33 mouse cellular contexts compared by ENCODE assay signal in the genomic region with DNA sequence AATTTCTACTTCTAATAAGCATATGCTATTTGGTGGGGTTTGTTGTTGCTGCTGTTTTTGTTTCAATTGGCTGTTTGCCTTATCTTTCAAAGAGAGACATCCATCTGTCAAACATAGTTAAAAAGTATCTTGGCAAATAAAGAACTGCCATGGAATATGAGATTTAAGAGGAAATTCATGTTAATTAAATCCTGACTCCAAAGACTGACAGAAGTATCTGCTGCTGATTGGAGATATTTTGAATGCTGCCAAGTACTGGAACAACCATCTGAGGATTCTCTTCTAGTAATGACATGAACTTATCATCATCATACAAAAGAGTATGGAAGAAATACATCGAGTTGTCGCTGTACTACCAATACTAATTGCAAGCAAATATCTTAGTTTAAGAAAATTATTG.
"Had no signal": no experiment of that assay in that cellular context is flagged by ENCODE, and none has a peak within 500 bp of the region (broad histone marks: within the 10 kb centered on the region; RNA-seq: fewer than 3 reads in every experiment).

No protein-coding gene starts in this region.

- ATAC-seq: hindbrain, embryonic 16.5 days; hindbrain, postnatal 0 days; inflammation-experienced regulatory T-cells, adult 6 months; intestine, embryonic 15.5 days; intestine, embryonic 16.5 days; intestine, postnatal 0 days had no signal

- H3K36me3 ChIP-seq: heart, embryonic 12.5 days; heart, embryonic 13.5 days; heart, embryonic 15.5 days; hindbrain, embryonic 10.5 days; hindbrain, embryonic 12.5 days; hindbrain, embryonic 13.5 days; hindbrain, embryonic 15.5 days; intestine, embryonic 15.5 days; kidney, embryonic 15.5 days had no signal

- H3K4me2 ChIP-seq: heart, embryonic 12.5 days; heart, embryonic 13.5 days; heart, embryonic 15.5 days; hindbrain, embryonic 12.5 days; hindbrain, embryonic 13.5 days; hindbrain, embryonic 14.5 days; hindbrain, embryonic 15.5 days; intestine, embryonic 15.5 days; kidney, embryonic 15.5 days had no signal

- H3K27me3 ChIP-seq: heart, embryonic 12.5 days; heart, embryonic 13.5 days; heart, embryonic 15.5 days; hindbrain, embryonic 12.5 days; hindbrain, embryonic 13.5 days; hindbrain, embryonic 15.5 days; intestine, embryonic 15.5 days; kidney, embryonic 15.5 days had no signal

- H3K4me3 ChIP-seq: heart, embryonic 12.5 days; heart, embryonic 13.5 days; heart, embryonic 15.5 days; hindbrain, embryonic 10.5 days; hindbrain, embryonic 12.5 days; hindbrain, embryonic 13.5 days; hindbrain, embryonic 15.5 days; intestine, embryonic 15.5 days; kidney, embryonic 15.5 days; layer of hippocampus, adult 2 months; left cerebral cortex, adult 2 months had no signal

- H3K4me1 ChIP-seq: heart, embryonic 12.5 days; heart, embryonic 13.5 days; heart, embryonic 15.5 days; hindbrain, embryonic 10.5 days; hindbrain, embryonic 12.5 days; hindbrain, embryonic 13.5 days; hindbrain, embryonic 15.5 days; intestine, embryonic 15.5 days; kidney, embryonic 15.5 days had no signal

- H3K27ac ChIP-seq: heart, embryonic 13.5 days; heart, embryonic 15.5 days; hindbrain, embryonic 10.5 days; hindbrain, embryonic 12.5 days; hindbrain, embryonic 13.5 days; hindbrain, embryonic 14.5 days; hindbrain, embryonic 15.5 days; hindbrain, postnatal 0 days; intestine, embryonic 15.5 days; kidney, embryonic 15.5 days; kidney, postnatal 0 days; layer of hippocampus, adult 2 months; left cerebral cortex, adult 2 months had no signal

- H3K9ac ChIP-seq: heart, embryonic 12.5 days; heart, embryonic 13.5 days; heart, embryonic 15.5 days; hindbrain, embryonic 12.5 days; hindbrain, embryonic 13.5 days; hindbrain, embryonic 14.5 days; hindbrain, embryonic 15.5 days; intestine, embryonic 15.5 days; kidney, embryonic 15.5 days had no signal

- H3K9me3 ChIP-seq: heart, embryonic 12.5 days; heart, embryonic 13.5 days; heart, embryonic 15.5 days; hindbrain, embryonic 10.5 days; hindbrain, embryonic 12.5 days; hindbrain, embryonic 13.5 days; hindbrain, embryonic 15.5 days; intestine, embryonic 15.5 days; kidney, embryonic 15.5 days had no signal

- DNase-seq: heart, postnatal 10 days; heart, postnatal 14 days; heart, postnatal 36 days; heart, postnatal 4 days; kidney, adult 11 months; kidney, adult 18-20 months; kidney, adult 2 months; kidney, adult 8-10 months; kidney, adult 9 months; kidney, postnatal 10 days; kidney, postnatal 14 days; kidney, postnatal 25 days; kidney, postnatal 36 days; kidney, postnatal 4 days; layer of hippocampus, postnatal 36 days had no signal
